Mouse (Mus musculus) cortical plate, adult 2 months (tissue): Measurements from ENCODE around the gene Sema5a.

Experiments
- CTCF ChIP-seq: fragments of 200-500 bp; IDR thresholded peaks from 2 replicates; pipeline ENCODE4 v1.5.1; 2011; ENCODE audit warnings: mild to moderate bottlenecking, control low read depth, low read length; ENCODE audit not compliant: insufficient read depth; ENCODE audit errors: extremely low read depth
- POLR2A ChIP-seq: fragments of 200-500 bp; IDR thresholded peaks from 2 replicates; pipeline ENCODE4 v1.6.1; 2011; ENCODE audit warnings: mild to moderate bottlenecking, low read length, control low read depth; ENCODE audit not compliant: insufficient read depth; ENCODE audit errors: extremely low read depth

DNA sequence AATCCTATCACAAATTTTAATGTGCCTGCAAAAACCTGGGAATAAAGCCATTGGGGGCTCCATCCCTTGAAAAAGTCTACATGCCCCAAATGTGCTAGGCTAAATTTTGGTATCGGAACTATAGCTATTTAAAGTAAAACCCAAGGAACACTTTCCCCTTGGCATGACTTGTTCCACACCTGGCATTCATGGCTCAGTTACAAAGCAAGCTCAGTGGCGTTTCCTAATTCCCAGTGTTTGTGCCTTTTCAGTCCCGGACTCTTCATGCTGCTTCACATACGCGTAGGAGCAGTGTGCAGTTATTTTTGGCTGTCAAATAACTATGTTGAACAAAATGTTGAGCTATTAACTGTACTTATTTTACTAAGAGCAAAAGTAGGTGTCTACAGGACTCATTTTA, 104.7 kb downstream of the Sema5a start:
- no peak for TF ChIP-seq CTCF
- no peak for TF ChIP-seq POLR2A
